Mouse (Mus musculus): ENCODE measurements at regions not wholly inside any gene's neighbourhood (a gene's known extent, or its start where the extent isn't known, plus 50 kb on each side); places are given as distances from the start of the nearest gene placed in this dataset.

- DNase-seq: no peak
Measured at GRCm38 (mm10) chr2:144169576-144170178, 100.8 kb upstream of the Mgme1 start.

DNA sequence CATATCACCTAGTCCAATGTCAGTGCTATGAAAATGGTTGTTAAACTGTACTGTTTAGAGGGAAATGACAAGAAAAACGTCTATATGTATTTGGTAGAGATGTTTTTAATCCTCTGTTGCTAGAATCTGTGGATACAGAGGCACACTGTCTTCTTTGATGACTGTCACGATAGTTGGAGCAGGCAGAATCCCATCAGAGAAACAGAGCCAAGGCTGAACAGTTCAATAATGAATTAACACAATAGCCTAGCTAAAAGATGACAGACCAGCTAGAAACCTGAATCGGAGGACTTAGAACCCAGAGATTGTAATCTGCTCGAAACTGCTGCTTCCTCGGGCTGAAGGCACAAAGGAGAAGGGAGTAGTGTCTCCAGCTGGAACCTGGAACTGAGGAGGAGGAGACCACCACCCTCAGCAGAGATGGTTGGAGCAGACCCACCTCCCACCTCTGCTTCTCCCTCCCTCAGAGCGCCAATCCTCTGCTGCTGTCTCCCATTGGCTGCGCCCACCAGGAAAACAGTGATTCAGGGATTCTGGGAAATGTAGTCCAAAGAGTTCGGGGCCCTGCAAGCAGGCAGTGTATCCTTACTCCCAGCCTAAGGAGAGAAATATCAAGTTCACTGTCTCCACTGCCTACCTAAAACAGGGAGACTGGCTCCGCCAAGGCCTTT, 98.2 kb upstream of the Mgme1 start:
- DNase-seq: peak; percentile 75

DNA sequence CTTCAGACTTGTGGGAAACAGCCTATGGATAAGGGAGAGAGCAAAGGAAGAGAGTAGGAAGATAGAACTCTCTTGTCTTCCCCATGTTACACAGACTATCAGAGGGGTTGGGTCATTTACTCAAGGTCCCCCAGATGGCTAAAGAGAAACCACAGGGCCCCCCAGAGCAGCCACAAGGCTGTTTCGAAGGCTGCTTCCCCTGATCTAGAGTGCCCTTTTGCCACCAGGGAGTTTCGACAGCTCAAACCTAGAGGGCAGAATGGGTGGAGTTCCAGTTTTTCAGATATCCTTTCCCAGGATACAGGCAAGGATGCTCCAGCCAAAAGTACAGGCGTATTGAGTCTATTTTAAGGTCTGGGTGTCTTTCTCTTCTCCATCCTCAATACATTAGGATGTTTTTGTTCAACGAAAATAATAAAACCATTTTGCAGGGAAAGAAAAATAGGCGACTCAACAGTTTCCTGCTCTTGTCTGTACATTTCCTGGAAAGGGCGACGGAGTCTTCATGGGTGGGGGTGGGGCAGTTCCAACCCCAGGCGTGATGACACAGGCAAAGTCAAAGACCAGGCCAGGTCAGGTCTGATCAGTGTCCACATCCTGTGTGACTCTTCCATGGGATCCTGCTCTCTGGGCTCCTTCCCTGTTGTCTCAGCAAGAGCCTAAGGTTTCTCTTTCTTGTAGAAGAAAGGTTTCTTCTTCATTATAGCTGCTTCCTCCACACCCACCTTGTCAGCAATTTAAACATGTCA, 96.9 kb upstream of the Mgme1 start:
- DNase-seq: no peak

DNA sequence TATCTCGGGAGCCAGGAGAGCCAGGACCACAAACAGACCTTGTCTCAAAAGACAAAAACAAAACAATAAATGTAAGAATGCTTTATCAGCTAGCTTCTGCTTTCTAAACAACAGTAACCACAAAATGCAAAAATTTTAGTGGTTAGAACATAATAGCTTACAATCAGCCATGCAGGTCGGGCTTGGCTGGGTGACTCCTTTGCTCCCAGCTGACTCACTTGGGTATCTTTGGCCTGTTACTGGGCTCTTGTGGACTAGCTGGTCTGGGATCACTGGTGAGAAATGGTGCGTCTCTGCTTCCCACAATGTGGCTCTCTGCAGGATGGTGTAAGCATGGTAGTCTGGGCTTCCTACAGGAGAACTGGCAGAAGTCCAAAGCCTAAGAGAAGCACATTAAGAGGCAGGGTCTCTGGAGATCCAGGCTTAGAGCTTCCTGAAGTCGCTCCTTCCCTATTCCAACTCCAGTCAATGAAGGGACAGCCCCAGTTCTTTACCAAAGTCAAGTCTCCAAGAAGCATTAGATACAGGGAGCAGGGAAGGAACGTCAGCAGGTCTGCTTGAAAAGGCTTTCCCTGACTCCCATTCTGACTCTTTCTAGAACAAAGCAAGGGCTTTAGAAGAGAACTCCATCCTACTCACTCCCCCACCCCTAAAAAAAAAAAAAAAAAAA, 96.0 kb upstream of the Mgme1 start:
- DNase-seq: no peak

GRCm38 (mm10) chr2:144176508-144177170, 93.8 kb upstream of the Mgme1 start:
- DNase-seq: no peak

DNA sequence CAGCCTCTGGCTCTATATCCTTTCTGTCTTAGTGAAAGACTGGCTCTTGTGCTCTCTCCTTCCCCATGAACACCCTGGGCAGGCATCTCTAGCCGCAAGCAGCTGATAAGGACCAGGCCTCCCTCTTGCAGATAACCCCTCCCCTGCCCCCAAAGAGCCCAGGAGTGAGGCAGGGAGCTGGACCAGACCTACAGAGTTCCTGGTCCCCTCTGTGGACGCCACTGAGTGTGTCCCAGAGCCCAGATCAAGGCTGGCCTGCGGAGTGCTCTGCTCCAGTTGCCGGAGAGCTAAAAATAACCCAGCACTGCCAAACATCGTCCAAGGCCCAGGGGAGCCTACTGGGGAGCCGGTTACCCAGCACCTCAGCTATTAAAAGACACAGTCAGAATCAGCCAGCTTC, 93.2 kb upstream of the Mgme1 start:
- peak; percentile 60 for DNase-seq

DNA sequence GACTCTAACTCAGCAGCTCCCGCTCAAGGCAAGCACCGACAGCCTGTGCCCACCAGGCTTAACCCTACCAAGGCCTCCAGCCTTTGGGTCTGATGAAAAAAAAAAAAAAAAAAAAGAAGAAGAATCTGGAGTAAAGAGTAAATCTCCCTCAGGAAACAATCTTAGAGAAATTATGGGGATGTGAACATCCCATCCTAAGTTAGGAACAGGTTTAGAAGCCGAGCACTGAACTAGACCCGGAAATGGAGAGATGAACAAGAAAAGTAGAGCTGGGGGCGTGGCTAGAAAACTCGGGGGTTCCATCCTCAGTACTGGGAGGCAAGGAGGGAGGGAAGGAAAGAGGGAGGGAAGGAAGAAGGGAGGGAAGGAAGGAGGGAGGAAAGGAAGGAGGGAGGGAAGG, 92.5 kb upstream of the Mgme1 start:
- DNase-seq: no peak

GRCm38 (mm10) chr2:144182108-144182507, 88.4 kb upstream of the Mgme1 start:
- no peak for DNase-seq

GRCm38 (mm10) chr2:144182542-144182941, 87.9 kb upstream of the Mgme1 start:
- DNase-seq: no peak

DNA sequence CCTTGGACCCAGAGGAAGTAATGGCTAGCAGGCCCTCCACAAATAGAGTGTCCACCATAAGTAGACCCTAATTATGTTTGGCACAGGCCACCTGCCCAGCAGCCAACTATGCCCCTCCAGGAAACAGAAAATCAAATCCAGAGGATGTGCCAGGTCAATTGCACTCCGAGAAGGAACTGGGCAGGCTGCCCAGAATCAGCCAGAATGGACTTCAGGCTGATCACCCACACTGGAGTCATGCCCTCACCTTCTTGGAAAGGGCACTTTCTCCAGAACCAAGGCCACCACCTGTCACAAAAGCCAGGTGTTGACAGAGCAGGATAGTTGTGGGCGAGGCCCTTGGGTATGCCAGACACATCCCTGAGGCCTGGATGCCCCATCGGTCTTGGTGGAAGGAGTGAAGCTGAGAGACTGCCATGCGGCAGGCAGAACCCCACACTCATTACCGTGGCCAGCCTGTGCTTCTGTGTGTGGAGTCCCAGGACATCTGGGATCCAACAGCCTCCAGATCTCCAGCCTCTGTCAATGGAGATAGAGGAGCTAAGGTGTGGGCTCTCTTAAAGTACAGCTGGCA, 87.0 kb upstream of the Mgme1 start:
- DNase-seq: peak; percentile 63

- DNase-seq: no peak
Measured at GRCm38 (mm10) chr2:144185175-144185574, 85.3 kb upstream of the Mgme1 start.

DNA sequence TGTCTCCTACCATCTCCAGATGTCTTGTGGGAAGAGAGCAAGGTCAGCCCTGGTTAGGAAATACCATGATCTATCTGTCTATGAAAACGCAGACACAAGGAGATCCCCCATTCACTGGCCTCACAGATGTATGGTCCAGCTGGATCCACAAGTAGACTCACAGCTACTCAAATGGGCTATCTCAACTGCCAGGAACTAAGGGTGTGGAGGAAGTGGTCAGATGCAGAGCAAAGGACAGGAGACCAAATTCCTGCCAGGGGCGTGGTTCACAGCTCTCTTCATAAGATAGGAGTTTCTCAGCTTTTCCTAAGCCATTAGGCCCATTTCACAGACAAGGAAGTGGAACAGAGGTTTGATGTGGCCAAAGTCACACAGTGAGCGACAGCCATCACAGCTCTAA, 84.0 kb upstream of the Mgme1 start:
- no peak for DNase-seq

GRCm38 (mm10) chr2:144188076-144188475, 82.4 kb upstream of the Mgme1 start:
- no peak for DNase-seq

GRCm38 (mm10) chr2:144188485-144188884, 82.0 kb upstream of the Mgme1 start:
- DNase-seq: no peak

DNA sequence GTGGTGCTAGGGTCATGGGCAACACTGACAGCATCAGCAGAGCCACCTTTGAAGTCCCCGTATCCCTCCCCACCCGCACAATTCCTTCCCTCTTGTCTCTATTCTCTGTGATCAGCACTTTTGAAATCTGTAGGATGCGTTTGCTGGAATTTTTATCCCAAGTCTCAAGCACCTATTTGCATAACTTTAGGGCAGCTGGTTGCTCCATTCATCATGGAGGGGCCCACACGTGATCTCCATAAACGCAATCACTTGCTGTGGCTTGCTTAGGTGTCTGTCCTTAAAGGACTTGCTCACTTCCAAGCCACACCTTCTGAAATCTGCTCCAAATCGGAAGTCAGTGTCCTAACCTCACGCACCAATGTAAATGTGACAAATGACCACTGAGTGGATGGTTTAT, 80.7 kb upstream of the Mgme1 start:
- no peak for DNase-seq

GRCm38 (mm10) chr2:144191018-144191417, 79.4 kb upstream of the Mgme1 start:
- DNase-seq: no peak

GRCm38 (mm10) chr2:144191707-144192106, 78.8 kb upstream of the Mgme1 start:
- no peak for DNase-seq

DNA sequence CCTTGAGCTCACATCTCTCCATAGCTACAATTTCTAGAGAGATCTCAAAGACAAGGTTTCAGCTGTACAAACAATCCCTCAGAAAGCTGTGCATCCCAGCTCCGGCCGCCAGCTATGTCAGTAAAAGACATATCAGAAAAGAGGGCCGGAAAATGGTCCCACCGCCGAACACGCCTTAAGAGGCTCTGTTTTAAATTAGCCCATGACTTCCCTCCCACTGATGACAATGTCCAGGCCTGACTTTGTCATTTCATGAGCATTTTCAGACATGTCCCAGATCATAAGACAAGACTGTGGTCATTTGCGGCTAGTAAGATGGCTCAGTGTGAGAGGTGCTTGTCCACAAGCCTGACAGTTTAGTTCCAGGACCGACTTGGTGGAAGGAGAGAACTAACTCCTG, 78.0 kb upstream of the Mgme1 start:
- DNase-seq: no peak

DNA sequence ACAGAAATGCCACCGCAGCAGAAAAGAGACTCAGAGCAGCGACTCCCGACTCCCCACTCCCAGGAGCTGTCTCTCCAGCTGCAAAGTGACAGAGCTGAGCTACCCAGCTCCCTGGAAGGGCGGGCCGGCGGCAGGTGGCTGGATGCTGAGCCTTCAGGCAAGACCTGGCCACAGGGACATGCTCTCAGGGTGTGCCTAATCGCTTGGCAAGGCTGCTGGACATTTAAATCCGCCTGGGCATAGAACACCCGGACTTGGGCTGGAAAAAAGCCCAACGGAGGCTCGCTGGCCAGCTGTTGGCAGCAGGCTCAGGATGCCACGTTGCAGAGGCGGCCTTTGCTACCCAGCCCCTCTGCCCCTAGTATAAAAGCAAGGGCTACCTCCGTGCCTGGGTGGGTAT, 74.6 kb upstream of the Mgme1 start:
- DNase-seq: peak; percentile 41

DNA sequence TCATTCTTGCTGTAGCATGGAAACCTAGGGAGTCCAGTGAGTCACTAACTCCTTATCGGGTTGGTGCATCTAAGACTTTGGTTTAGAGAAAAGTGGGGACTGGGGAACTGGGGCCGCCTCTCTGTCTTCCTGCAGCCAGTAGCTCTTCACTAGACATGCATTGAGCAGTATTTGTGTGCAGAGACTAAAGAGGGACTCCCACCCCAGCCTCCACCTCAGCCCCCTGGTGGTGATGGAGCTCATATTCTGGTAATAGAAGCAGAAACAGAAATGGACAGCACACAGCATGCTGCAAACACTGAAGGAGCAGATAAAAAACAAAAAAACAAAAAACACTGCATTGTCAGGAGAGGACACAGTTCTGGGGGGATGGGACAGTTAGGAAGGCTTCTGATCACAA, 73.3 kb upstream of the Mgme1 start:
- DNase-seq: peak; percentile 21

GRCm38 (mm10) chr2:144198326-144199051, 72.0 kb upstream of the Mgme1 start:
- peak; percentile 80 for DNase-seq
